Mouse (Mus musculus): ENCODE measurements around the gene Plekha5. TPM values are rescaled to one million over a fixed set of nuclear protein-coding genes. Genes with fewer than 3 reads are reported as not detected.

Gene Plekha5
- polyA plus RNA-seq, 1 experiment from 2014 or later = 26.1 TPM

DNA sequence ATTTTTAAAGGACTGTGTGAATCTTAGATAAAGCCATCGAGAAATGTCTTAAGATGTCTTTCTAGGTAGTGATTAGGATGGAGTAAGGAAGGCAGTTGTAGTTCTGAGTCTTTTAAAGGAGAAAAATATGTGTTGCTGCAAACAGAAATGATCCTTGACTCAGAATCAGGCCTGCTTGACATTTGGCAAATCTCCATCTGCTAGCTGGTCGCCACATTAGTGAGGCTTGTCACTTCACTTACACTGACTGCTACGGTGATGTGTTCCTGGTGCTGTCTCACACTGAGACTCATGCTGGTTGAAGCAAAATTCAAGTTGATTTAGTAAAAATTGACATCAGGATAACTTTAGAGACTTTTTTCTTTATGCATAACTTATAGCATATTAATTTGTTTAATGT is 32.0 kb downstream of the Plekha5 start:
- Histone ChIP-seq H3K27me3 (ENCODE audit: control insufficient read depth, insufficient read depth, low read length) (no peaks in the 10 kb centered on the region), H3K36me3 (ENCODE audit: control insufficient read depth, insufficient read depth, low read length) (no peaks in the 10 kb centered on the region), H3K4me1 (ENCODE audit: control insufficient read depth in 2 of 2, insufficient read depth in 2 of 2, low read length in 2 of 2) (peaks cover 2 to 9% of the 10 kb centered on the region in 2 experiments; a peak in 3 of 4 replicates), H3K4me3 (ENCODE audit: control insufficient read depth in 1 of 2, insufficient read depth in 1 of 2, low read depth in 1 of 2, low read length in 2 of 2) (no peak overlapping the region), H3K4me2 (ENCODE audit: low read length) (no peak overlapping the region), H3K27ac (replicated peaks in 1 of 2; ENCODE audit: control insufficient read depth in 1 of 2, insufficient read depth in 1 of 2, low read depth in 2 of 2, low read length in 2 of 2) (no peak overlapping the region), H3K9ac (ENCODE audit: low read length) (no peak overlapping the region), H3K9me3 (ENCODE audit: control insufficient read depth, low read length) (no peaks in the 10 kb centered on the region)
- ATAC-seq (ENCODE audit: insufficient number of reproducible peaks, insufficient read depth, low FRiP score, low read depth) = no peak
- WGBS = 35% methylated on average over 3 of the region's 3 CpGs

DNA sequence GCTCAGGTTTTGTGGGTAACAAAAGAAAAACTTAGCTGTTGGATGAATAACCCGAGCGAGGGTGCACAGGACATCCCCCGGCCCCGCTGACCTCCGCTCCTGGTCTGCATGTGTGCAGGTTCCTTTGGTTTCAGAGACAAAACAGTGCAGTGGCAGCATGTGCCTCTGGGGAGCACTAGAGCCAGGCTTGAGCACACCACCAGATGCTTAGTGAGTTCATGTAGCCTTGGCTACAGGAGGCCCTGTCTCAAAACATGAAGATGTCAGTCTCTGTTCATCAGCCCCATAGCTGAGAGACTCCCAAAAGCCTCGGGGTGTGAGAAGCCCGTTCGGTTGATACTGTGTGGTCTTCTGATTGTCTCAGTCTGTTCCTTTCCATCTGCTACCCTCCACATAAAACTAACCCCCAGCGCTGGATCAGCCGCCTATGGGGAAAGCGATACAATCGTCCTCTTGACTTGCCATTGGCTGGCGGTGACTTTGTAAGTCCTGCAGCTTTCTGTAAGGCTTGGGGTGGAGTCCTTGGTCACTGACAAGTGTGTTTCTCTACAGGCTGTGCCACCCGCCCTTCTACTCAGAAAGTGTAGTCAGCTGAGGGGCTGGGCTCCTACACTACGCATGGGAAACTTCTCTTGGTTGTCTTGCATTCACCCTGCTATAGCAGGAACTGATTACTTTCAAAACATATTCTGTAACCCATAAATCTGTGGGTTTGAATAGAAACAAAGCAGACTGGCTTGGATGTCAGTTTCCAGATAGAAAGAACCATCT is 32.7 kb downstream of the Plekha5 start:
- no peak for ATAC-seq (ENCODE audit: insufficient number of reproducible peaks, insufficient read depth, low FRiP score, low read depth)
- peaks cover 2 to 9% of the 10 kb centered on the region in 2 experiments; a peak in 3 of 4 replicates for H3K4me1 ChIP-seq (ENCODE audit: control insufficient read depth in 2 of 2, insufficient read depth in 2 of 2, low read length in 2 of 2)
- H3K27me3 ChIP-seq (ENCODE audit: control insufficient read depth, insufficient read depth, low read length) = no peaks in the 10 kb centered on the region
- H3K4me3 ChIP-seq (ENCODE audit: control insufficient read depth in 1 of 2, insufficient read depth in 1 of 2, low read depth in 1 of 2, low read length in 2 of 2) = no peak overlapping the region
- WGBS = 90% methylated on average over 15 of the region's 15 CpGs
- no peak overlapping the region for H3K27ac ChIP-seq (replicated peaks in 1 of 2; ENCODE audit: control insufficient read depth in 1 of 2, insufficient read depth in 1 of 2, low read depth in 2 of 2, low read length in 2 of 2)
- no peak overlapping the region for H3K9ac ChIP-seq (ENCODE audit: low read length)
- H3K36me3 ChIP-seq (ENCODE audit: control insufficient read depth, insufficient read depth, low read length) = no peaks in the 10 kb centered on the region
- no peaks in the 10 kb centered on the region for H3K9me3 ChIP-seq (ENCODE audit: control insufficient read depth, low read length)
- H3K4me2 ChIP-seq (ENCODE audit: low read length) = no peak overlapping the region

GRCm38 (mm10) chr6:140460398-140460797 is 36.5 kb downstream of the Plekha5 start:
- no peaks in the 10 kb centered on the region for H3K27me3 ChIP-seq (ENCODE audit: control insufficient read depth, insufficient read depth, low read length)
- H3K4me1 ChIP-seq (ENCODE audit: control insufficient read depth in 2 of 2, insufficient read depth in 2 of 2, low read length in 2 of 2) = peaks cover 2 to 6% of the 10 kb centered on the region in 2 experiments; a peak in 3 of 4 replicates
- whole genome bisulfite sequencing = 84% methylated on average over 7 of the region's 7 CpGs
- no peak overlapping the region for H3K9ac ChIP-seq (ENCODE audit: low read length)
- H3K4me2 ChIP-seq (ENCODE audit: low read length) = no peak overlapping the region
- H3K4me3 ChIP-seq (ENCODE audit: control insufficient read depth in 1 of 2, insufficient read depth in 1 of 2, low read depth in 1 of 2, low read length in 2 of 2) = no peak overlapping the region
- H3K9me3 ChIP-seq (ENCODE audit: control insufficient read depth, low read length) = no peaks in the 10 kb centered on the region
- ATAC-seq (ENCODE audit: insufficient number of reproducible peaks, insufficient read depth, low FRiP score, low read depth) = no peak
- no peaks in the 10 kb centered on the region for H3K36me3 ChIP-seq (ENCODE audit: control insufficient read depth, insufficient read depth, low read length)
- no peak overlapping the region for H3K27ac ChIP-seq (replicated peaks in 1 of 2; ENCODE audit: control insufficient read depth in 1 of 2, insufficient read depth in 1 of 2, low read depth in 2 of 2, low read length in 2 of 2)

DNA sequence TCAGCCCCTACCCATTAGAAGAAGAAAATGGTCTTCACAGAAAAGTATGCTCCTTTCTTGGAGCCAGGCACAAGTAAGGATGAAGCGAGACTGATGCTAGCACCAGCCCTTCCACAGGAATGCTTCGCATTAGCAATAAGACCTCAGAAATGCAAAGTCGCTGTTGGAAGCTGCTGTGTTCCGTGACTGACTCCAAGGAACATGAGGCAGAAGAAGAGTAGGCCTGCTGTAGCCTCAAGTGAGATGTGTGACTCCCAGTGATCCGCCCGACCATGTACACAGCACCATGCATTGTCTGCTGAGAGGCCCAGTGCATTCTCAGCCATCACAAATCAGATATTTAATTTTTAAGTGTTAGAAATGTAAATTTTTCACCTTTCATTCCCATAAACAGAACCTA is 41.0 kb downstream of the Plekha5 start:
- H3K4me1 ChIP-seq (ENCODE audit: control insufficient read depth in 2 of 2, insufficient read depth in 2 of 2, low read length in 2 of 2) = no peaks in the 10 kb centered on the region
- no peak overlapping the region for H3K9ac ChIP-seq (ENCODE audit: low read length)
- H3K27me3 ChIP-seq (ENCODE audit: control insufficient read depth, insufficient read depth, low read length) = no peaks in the 10 kb centered on the region
- no peak overlapping the region for H3K4me2 ChIP-seq (ENCODE audit: low read length)
- H3K4me3 ChIP-seq (ENCODE audit: control insufficient read depth in 1 of 2, insufficient read depth in 1 of 2, low read depth in 1 of 2, low read length in 2 of 2) = no peak overlapping the region
- WGBS = 89% methylated on average over 6 of the region's 6 CpGs
- no peaks in the 10 kb centered on the region for H3K36me3 ChIP-seq (ENCODE audit: control insufficient read depth, insufficient read depth, low read length)
- H3K27ac ChIP-seq (replicated peaks in 1 of 2; ENCODE audit: control insufficient read depth in 1 of 2, insufficient read depth in 1 of 2, low read depth in 2 of 2, low read length in 2 of 2) = no peak overlapping the region
- no peak for ATAC-seq (ENCODE audit: insufficient number of reproducible peaks, insufficient read depth, low FRiP score, low read depth)
- no peaks in the 10 kb centered on the region for H3K9me3 ChIP-seq (ENCODE audit: control insufficient read depth, low read length)

GRCm38 (mm10) chr6:140465946-140466646 is 42.2 kb downstream of the Plekha5 start:
- Histone ChIP-seq H3K4me2 (ENCODE audit: low read length) (no peak overlapping the region), H3K36me3 (ENCODE audit: control insufficient read depth, insufficient read depth, low read length) (no peaks in the 10 kb centered on the region), H3K4me1 (ENCODE audit: control insufficient read depth in 2 of 2, insufficient read depth in 2 of 2, low read length in 2 of 2) (peaks cover 0 to 2% of the 10 kb centered on the region in 2 experiments; a peak in 1 of 4 replicates), H3K27me3 (ENCODE audit: control insufficient read depth, insufficient read depth, low read length) (no peaks in the 10 kb centered on the region), H3K9me3 (ENCODE audit: control insufficient read depth, low read length) (no peaks in the 10 kb centered on the region), H3K27ac (replicated peaks in 1 of 2; ENCODE audit: control insufficient read depth in 1 of 2, insufficient read depth in 1 of 2, low read depth in 2 of 2, low read length in 2 of 2) (no peak overlapping the region), H3K9ac (ENCODE audit: low read length) (no peak overlapping the region), H3K4me3 (ENCODE audit: control insufficient read depth in 1 of 2, insufficient read depth in 1 of 2, low read depth in 1 of 2, low read length in 2 of 2) (no peak overlapping the region)
- no peak for ATAC-seq (ENCODE audit: insufficient number of reproducible peaks, insufficient read depth, low FRiP score, low read depth)
- WGBS = 77% methylated on average over 9 of the region's 9 CpGs

DNA sequence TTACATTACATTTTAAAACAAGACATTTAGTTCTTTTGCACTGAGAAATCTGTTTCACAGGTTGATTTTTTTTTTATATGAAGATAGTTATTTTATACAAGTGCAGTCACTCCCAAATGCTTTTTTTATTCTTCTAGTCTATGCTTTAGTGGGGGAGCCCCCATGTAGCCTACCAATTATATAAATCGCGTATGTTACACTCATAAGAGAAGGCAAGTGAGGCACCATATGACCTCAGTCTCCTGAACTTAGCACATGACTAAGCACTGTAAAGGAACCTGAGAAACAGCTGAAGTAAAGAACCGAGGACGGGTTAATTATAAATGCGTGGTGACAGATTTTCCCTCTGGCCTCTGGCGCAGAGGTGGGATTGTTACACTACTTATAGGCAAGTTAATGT is 43.0 kb downstream of the Plekha5 start:
- peaks cover 0 to 9% of the 10 kb centered on the region in 2 experiments; a peak in 2 of 4 replicates for H3K4me1 ChIP-seq (ENCODE audit: control insufficient read depth in 2 of 2, insufficient read depth in 2 of 2, low read length in 2 of 2)
- H3K4me2 ChIP-seq (ENCODE audit: low read length) = no peak overlapping the region
- no peak for ATAC-seq (ENCODE audit: insufficient number of reproducible peaks, insufficient read depth, low FRiP score, low read depth)
- H3K9ac ChIP-seq (ENCODE audit: low read length) = no peak overlapping the region
- H3K9me3 ChIP-seq (ENCODE audit: control insufficient read depth, low read length) = no peaks in the 10 kb centered on the region
- WGBS = 69% methylated on average over 6 of the region's 6 CpGs
- no peak overlapping the region for H3K27ac ChIP-seq (replicated peaks in 1 of 2; ENCODE audit: control insufficient read depth in 1 of 2, insufficient read depth in 1 of 2, low read depth in 2 of 2, low read length in 2 of 2)
- H3K4me3 ChIP-seq (ENCODE audit: control insufficient read depth in 1 of 2, insufficient read depth in 1 of 2, low read depth in 1 of 2, low read length in 2 of 2) = no peak overlapping the region
- H3K36me3 ChIP-seq (ENCODE audit: control insufficient read depth, insufficient read depth, low read length) = no peaks in the 10 kb centered on the region
- no peaks in the 10 kb centered on the region for H3K27me3 ChIP-seq (ENCODE audit: control insufficient read depth, insufficient read depth, low read length)

GRCm38 (mm10) chr6:140467851-140468250 is 44.0 kb downstream of the Plekha5 start:
- Histone ChIP-seq H3K4me1 (ENCODE audit: control insufficient read depth in 2 of 2, insufficient read depth in 2 of 2, low read length in 2 of 2) (peaks cover 0 to 9% of the 10 kb centered on the region in 2 experiments; a peak in 2 of 4 replicates), H3K36me3 (ENCODE audit: control insufficient read depth, insufficient read depth, low read length) (no peaks in the 10 kb centered on the region), H3K27ac (replicated peaks in 1 of 2; ENCODE audit: control insufficient read depth in 1 of 2, insufficient read depth in 1 of 2, low read depth in 2 of 2, low read length in 2 of 2) (no peak overlapping the region), H3K27me3 (ENCODE audit: control insufficient read depth, insufficient read depth, low read length) (no peaks in the 10 kb centered on the region), H3K4me3 (ENCODE audit: control insufficient read depth in 1 of 2, insufficient read depth in 1 of 2, low read depth in 1 of 2, low read length in 2 of 2) (no peak overlapping the region), H3K4me2 (ENCODE audit: low read length) (no peak overlapping the region), H3K9ac (ENCODE audit: low read length) (no peak overlapping the region), H3K9me3 (ENCODE audit: control insufficient read depth, low read length) (no peaks in the 10 kb centered on the region)
- 91% methylated on average over 12 of the region's 12 CpGs for WGBS
- ATAC-seq (ENCODE audit: insufficient number of reproducible peaks, insufficient read depth, low FRiP score, low read depth) = no peak
